Mouse (Mus musculus) thymus, adult 2 months (tissue): Measurements from ENCODE around the gene Adgrv1.

Experiments
- CTCF ChIP-seq: fragments of 200-500 bp; IDR thresholded peaks from 2 replicates; pipeline ENCODE4 v1.5.1; 2012; ENCODE audit warnings: mild to moderate bottlenecking, control low read depth, low read length, moderate library complexity, borderline replicate concordance; ENCODE audit not compliant: control insufficient read depth, poor library complexity, insufficient read depth; ENCODE audit errors: extremely low read depth
- POLR2A ChIP-seq: fragments of 200-500 bp; IDR thresholded peaks from 2 replicates; pipeline ENCODE4 v1.6.1; 2012; ENCODE audit warnings: mild to moderate bottlenecking, low read length, control low read depth, moderate library complexity; ENCODE audit not compliant: control insufficient read depth, poor library complexity, insufficient read depth; ENCODE audit errors: extremely low read depth

DNA sequence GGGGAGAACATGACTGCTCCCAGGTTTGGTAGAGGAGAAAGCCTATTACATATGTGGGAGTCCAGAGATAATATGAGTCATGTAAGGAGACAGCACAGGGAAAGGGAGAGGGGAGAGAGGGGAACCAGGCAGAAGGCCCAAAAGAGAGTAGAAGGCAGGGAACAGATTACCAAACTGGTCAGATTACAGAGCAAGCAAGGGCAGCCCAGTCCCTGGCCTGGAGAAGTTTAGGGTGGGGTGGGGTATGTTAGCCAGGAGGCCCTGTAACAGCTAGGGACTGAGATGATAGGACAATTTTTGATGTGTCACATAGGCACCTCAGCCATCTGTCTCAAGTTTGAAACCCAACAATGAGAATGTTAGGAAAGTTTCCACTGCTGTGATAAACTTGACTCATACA lies 498.5 kb downstream of the Adgrv1 start:
- TF ChIP-seq CTCF: no peak
- no peak for TF ChIP-seq POLR2A
